Mouse (Mus musculus): ENCODE data around the gene Ttll4.

DNA sequence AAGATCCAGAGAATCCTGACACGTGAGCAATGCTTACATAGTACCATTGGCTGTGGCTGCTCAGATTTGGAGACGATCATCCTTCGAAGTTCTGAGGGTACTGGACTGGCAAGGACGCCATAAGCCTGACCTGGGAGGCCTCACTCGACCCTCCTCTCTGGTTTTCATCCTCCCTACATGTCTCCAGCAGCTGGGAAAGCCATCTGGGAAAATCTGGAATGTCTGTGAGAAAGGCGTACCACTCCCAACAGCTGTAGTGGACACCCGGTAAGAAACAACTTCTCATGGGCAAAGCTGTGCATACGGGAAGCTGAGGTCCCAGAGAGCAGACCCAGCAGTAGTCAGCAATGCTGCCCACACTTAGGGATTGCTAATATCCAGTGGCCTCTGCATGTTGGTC lies 90.6 kb downstream of the Ttll4 start:
- TF ChIP-seq TCF12 (IDR thresholded peaks at IDR 0.05; ENCODE audit: insufficient read depth, poor library complexity, severe bottlenecking): no peak
- TF ChIP-seq MAX (IDR thresholded peaks at IDR 0.05; ENCODE audit: low read depth): no peak
- TF ChIP-seq POLR2A (IDR thresholded peaks at IDR 0.05; ENCODE audit: insufficient read length, low read depth): no peak
- TF ChIP-seq REST (IDR thresholded peaks at IDR 0.05; ENCODE audit: insufficient read depth, insufficient read length): no peak
- TF ChIP-seq MYOG (IDR thresholded peaks at IDR 0.05; ENCODE audit: control insufficient read depth in 1 of 3, insufficient read depth in 1 of 3, insufficient read length in 2 of 3, low read depth in 2 of 3): peak in 2 of 3 experiments; percentile 5 to 58
- TF ChIP-seq POLR2AphosphoS2 (IDR thresholded peaks at IDR 0.05; ENCODE audit: insufficient read length, low read depth): no peak
- TF ChIP-seq USF1 (IDR thresholded peaks at IDR 0.05; ENCODE audit: low read depth): no peak
- no peak for TF ChIP-seq CEBPB (IDR thresholded peaks at IDR 0.05; ENCODE audit: insufficient read depth, poor library complexity, severe bottlenecking)
- no peak for TF ChIP-seq TCF3 (IDR thresholded peaks at IDR 0.05; ENCODE audit: insufficient read length, low read depth)
